Mouse (Mus musculus) cerebellum, adult 2 months (tissue): ENCODE data around the gene Bcat1.

Experiments
- CTCF ChIP-seq: fragments of 200-500 bp; IDR thresholded peaks from 2 replicates; pipeline ENCODE4 v1.5.1; 2011; ENCODE audit warnings: low read depth, mild to moderate bottlenecking, control low read depth, low read length, moderate library complexity, borderline replicate concordance; ENCODE audit not compliant: insufficient read depth
- POLR2A ChIP-seq: fragments of 200-500 bp; IDR thresholded peaks from 2 replicates; pipeline ENCODE4 v1.6.1; 2011; ENCODE audit warnings: low read length, control low read depth, borderline replicate concordance; ENCODE audit not compliant: insufficient read depth

DNA sequence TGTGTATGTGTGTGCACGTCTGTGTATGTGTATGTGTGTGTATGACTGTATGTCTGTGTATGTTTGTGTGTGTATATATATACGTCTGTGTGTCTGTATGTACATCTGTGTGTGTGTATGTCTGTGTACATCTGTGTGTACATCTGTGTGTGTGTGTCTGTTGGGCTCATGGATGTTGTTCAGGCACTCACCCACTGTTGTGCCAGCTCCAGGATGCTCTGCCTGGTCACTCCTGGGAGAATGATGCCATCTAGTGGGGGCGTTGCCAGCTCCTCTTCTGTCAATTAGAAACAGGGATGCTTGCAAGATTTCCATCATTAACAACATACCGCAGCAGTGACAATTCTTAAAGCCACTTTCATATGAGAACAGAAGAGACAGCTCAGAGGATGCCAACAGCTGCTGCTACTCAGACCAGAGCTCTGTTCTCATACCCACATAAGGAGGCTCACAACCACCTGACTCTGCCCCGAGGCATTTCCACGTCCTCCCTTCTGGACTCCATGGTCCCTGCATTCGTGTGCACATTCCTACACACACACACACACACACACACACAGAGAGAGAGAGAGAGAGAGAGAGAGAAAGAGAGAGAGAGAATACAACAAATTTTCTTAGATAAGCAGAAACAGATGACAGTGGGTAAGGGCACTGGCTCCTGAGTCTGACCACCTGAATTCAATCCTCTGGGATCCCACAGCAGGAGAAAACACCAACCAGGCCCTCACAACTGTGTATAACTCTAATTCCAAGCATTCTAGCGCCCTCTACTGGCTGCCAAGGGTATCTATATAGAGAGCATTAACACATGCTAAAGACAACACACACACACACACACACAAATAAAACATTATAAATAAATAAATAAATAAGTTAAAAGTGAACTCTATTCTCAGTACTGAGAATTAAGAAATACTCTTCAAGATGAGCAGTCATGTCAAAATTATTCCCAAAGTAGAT is 65.8 kb downstream of the Bcat1 start:
- TF ChIP-seq CTCF (peak; percentile 69), POLR2A (no peak)
